Mouse (Mus musculus) spleen, adult 2 months (tissue): ENCODE results near the gene Ak2.

Source experiments
- CTCF ChIP-seq: fragments of 200-500 bp; IDR thresholded peaks from 2 replicates; pipeline ENCODE4 v1.5.1; 2011; ENCODE audit warnings: mild to moderate bottlenecking, inconsistent platforms; ENCODE audit not compliant: insufficient read depth, insufficient read length, insufficient replicate concordance; ENCODE audit errors: extremely low read depth
- POLR2A ChIP-seq: fragments of 200-500 bp; IDR thresholded peaks from 2 replicates; pipeline ENCODE4 v1.6.1; 2011; ENCODE audit warnings: low read depth, low read length, inconsistent platforms

DNA sequence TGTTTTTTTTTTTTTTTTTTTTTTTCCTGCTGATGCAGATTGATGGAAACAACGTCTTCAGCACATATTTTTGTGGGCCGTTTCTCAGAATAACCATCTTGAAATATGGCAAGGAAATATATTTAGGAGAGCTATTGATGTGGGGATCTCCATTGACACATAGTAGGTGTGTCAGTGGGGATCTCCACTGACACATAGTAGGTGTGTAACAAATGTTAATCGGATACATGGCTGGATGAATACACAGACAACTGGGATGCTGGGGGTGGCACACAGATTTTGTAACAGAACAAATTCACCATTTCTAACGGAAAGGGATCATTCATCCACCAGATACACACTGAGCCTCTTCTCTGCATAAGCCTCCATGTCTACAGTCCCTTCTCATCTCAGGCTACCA, 58.6 kb downstream of the Ak2 start:
- TF ChIP-seq CTCF = no peak
- TF ChIP-seq POLR2A = no peak
